Mouse (Mus musculus): Measurements from ENCODE around the gene Fam102b.

The Fam102b gene

GRCm38 (mm10) chr3:109027515-109027987 lies at the start of gene Fam102b:
Gene Fam102b (minus strand): TSS chr3:109027607.
- peak; percentile 86 for DNase-seq (ENCODE audit: low spot score)

- DNase-seq (ENCODE audit: low spot score) = no peak
These were observed 35.6 kb upstream of the Fam102b start for GRCm38 (mm10) chr3:109062989-109063388.

- no peak for DNase-seq (ENCODE audit: low spot score)
These were observed 35.0 kb upstream of the Fam102b start for GRCm38 (mm10) chr3:109062391-109062790.

GRCm38 (mm10) chr3:109059903-109060302 lies 32.5 kb upstream of the Fam102b start:
- no peak for DNase-seq (ENCODE audit: low spot score)

- DNase-seq (ENCODE audit: low spot score) = no peak
These were observed 24.5 kb upstream of the Fam102b start for GRCm38 (mm10) chr3:109051946-109052331.

GRCm38 (mm10) chr3:109051056-109051945 lies 23.9 kb upstream of the Fam102b start:
- DNase-seq (ENCODE audit: low spot score) = no peak

GRCm38 (mm10) chr3:109047707-109048283 lies 20.4 kb upstream of the Fam102b start:
- DNase-seq (ENCODE audit: low spot score) = no peak

- no peak for DNase-seq (ENCODE audit: low spot score)
These were observed 19.0 kb upstream of the Fam102b start for GRCm38 (mm10) chr3:109046428-109046827.

- DNase-seq (ENCODE audit: low spot score) = no peak
These were observed 16.0 kb upstream of the Fam102b start for GRCm38 (mm10) chr3:109043395-109043794.

GRCm38 (mm10) chr3:109040908-109041307 lies 13.5 kb upstream of the Fam102b start:
- DNase-seq (ENCODE audit: low spot score) = no peak

- DNase-seq (ENCODE audit: low spot score) = no peak
These were observed 7.0 kb upstream of the Fam102b start for GRCm38 (mm10) chr3:109034411-109034810.

- DNase-seq (ENCODE audit: low spot score) = no peak
These were observed 4.9 kb upstream of the Fam102b start for GRCm38 (mm10) chr3:109032306-109032705.

- no peak for DNase-seq (ENCODE audit: low spot score)
These were observed 4.2 kb upstream of the Fam102b start for GRCm38 (mm10) chr3:109031626-109032025.

GRCm38 (mm10) chr3:109030817-109031216 lies 3.4 kb upstream of the Fam102b start:
- DNase-seq (ENCODE audit: low spot score) = no peak

GRCm38 (mm10) chr3:109029661-109030060 lies 2.3 kb upstream of the Fam102b start:
- DNase-seq (ENCODE audit: low spot score) = no peak

- DNase-seq (ENCODE audit: low spot score) = peak; percentile 43
These were observed 376 bp downstream of the Fam102b start for GRCm38 (mm10) chr3:109026991-109027470.

GRCm38 (mm10) chr3:109026462-109026990 lies 881 bp downstream of the Fam102b start:
- DNase-seq (ENCODE audit: low spot score) = no peak

GRCm38 (mm10) chr3:109025579-109025978 lies 1.8 kb downstream of the Fam102b start:
- peak; percentile 68 for DNase-seq (ENCODE audit: low spot score)

- no peak for DNase-seq (ENCODE audit: low spot score)
These were observed 4.3 kb downstream of the Fam102b start for GRCm38 (mm10) chr3:109023066-109023465.

- no peak for DNase-seq (ENCODE audit: low spot score)
These were observed 5.5 kb downstream of the Fam102b start for GRCm38 (mm10) chr3:109021720-109022516.

- DNase-seq (ENCODE audit: low spot score) = no peak
These were observed 9.1 kb downstream of the Fam102b start for GRCm38 (mm10) chr3:109018336-109018735.

GRCm38 (mm10) chr3:109012595-109012994 lies 14.8 kb downstream of the Fam102b start:
- no peak for DNase-seq (ENCODE audit: low spot score)

All from testis, postnatal 14 days (tissue).